Mouse (Mus musculus) c-Kit-positive CD71-positive TER-119-negative erythroid progenitor cells, embryonic 14.5 days (primary cell): ENCODE results near the gene Gm20388.
A peak's percentile ranks its signal among the peaks of the same experiment; 100 is the strongest.

Source experiments
- DNase-seq: peaks from one replicate; pipeline ENCODE4 v3.0.0-alpha.2; 2013; ENCODE audit warnings: low read depth

Gene Gm20388

DNA sequence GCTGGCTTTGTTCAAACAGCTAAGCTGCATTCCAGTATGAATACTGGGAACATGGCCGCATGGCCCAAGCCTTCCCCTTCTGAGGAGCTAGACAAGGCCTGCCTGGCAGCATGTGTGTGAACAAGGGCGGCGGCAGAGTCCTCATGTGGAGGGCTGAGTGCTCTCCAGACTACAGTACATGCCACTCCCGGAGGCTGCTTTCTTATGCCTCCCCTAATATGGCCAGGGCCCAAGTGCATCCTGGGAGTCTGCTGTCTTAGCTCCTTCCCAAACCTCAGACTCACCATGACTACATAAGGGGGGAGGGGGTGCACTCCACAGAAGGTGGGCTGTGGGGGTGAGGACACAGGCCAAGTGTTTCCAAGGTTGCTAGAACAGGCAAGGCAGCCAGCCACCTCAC is 1882.0 kb downstream of the Gm20388 start:
- DNase-seq = no peak

DNA sequence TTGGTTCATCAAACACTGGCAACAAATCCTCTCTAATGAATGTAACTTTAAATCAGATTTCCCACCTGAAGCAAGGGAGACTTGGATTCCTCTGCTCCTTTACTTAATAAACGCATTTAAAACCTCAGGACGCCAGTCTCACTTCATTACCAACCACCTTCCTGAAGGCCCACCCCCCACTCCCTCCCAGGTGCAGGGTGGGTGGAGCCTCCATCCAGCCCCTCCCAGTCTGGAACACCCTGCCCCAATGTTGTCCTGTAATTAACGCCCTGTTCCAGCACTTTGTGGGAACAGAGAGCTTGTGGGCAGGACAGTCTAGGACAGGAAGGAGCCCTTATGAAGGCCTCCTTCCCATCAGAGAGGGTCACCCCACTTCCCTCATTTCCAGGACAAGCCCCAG is 1883.5 kb downstream of the Gm20388 start:
- DNase-seq = no peak

DNA sequence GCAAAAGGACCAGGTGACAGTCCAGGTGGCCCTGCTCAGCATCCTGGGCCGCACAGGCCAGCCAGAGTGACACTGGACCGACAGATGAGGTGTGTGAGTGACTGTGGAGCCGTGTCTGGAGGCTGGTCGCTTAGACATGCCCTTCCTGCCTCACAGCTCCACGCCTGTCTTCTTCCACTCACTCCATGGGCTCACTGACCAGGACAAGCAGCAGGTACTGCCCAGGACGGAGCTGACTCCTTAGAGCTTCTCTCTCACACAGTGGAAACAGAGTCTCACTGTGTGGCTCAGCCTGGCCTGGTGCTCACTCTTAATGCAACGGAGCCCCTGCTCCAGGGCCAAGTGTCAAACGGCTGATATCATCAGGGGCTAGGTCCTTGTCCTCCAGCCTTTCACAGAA is 1884.8 kb downstream of the Gm20388 start:
- DNase-seq = no peak

DNA sequence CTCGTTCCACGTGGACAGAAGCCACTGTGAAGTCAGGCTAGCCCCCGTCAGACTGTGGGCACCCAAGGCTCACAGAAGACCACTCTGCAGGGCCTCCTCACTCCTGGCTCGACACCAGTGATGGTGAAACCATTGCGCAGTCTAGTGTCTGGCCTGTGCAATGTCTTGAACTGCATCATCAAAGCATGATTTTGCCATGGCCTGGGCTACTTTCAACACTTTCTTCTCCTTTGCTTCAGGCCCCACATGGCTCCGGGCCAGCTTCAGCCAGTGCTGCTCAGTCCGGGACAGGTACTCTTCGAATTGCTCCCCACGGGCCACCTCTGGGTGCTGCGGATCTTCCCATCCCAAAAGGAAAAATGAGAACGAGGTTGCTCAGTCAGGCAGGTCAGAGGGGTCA is 1885.8 kb downstream of the Gm20388 start:
- DNase-seq = no peak

DNA sequence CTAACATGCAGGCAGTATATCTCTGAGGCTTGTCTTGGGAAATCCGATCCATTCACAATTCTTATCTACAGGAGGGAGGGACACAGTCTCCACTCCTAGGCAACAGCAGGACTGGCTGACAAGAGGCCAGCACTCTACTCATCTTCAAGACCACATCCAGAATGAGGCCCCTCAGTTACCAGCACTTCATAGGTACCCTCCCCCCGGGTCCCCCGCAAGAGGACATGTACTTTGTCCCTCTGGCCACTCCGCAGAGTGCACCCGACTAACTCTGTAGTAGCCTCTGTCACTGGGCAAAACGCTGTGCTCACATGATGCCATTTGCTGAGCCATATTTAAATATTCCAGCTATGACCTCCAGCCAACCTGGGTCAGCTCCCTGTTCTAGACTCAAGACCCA is 1887.8 kb downstream of the Gm20388 start:
- no peak for DNase-seq

DNA sequence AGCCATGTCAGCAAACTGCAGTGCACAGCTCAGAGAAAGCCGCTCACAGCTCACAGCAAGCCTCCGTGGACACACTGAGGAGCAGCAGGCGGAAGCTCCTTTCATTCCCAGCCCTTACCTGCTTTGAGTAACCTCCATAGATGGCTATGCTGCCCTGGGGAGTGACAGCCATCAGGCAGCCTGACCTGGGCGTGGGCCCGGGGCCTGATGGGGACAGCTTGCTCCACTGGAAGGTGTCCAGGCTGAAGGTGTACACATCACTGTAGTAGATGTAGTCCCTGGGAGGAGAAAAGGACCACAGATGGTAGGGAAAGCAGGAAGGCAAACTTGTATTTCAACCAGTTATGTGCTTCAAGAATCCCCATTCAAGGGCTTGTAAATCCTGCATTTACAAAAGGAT is 1894.2 kb downstream of the Gm20388 start:
- DNase-seq = no peak

DNA sequence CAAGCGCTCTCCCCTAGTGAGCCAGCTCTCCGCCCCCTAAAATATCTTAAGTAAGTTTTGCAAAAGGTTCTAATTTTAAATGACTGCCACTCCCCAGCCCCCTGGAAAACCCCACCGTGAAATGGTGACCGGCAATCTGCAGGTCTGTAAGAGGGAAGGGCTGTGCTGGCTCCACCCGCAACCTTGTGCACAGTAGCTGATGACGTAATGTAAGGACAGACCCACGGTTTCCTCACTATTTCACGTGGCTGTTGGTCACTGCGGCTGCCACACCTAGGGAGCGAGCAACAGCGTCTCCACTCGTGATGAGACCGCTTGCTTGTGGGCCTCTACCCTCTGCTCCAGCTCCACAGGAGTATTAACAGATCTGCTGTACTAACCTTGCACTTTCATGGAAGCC is 1895.5 kb downstream of the Gm20388 start:
- DNase-seq = no peak

DNA sequence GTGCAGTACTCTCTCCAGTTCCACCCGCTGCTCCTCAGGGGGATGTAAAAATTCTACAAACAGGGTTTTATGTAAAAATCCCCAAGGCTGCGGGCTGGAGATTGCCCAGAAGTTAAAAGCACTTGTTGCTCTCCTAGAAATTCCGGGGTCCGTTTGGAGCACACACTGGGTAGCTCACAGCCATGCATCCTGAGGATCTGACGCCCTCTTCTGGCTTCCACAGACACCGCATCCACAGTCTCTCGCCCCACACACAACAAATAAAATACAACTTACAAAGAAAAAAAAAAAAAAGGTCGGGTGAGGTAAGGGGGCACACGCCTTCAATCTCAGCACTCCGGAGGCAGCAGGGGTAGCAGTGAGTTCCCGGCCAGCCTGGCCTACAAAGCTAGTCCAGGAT is 1897.4 kb downstream of the Gm20388 start:
- no peak for DNase-seq

DNA sequence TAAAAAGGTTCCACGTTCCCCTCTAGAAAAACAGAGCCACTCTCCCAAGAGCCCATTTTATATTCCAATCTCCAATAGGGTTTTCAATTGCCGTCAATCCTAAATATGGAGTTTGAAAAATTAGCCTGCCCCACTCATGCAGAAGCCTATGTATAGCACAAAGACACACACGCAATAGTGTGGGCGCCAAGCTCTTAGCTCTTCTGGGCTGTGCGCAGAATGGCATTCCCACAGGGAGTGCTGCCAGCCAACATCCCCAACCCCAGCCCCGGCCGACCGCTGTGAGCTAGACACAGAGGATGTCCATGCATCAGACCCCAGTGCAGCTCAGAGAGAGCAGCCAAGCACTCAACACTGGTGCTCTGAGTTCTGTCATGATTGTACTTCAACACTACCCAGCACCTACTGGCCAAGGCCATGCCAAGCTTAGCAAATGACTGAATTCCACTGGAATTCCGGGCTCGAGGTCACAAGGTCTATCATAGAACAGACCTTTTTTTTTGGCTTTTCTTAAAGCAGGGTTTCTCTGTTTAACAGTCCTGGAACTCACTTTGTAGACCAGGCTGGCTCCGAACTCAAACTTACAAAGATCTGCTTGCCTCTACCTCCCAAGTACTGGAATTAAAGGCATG is 1899.0 kb downstream of the Gm20388 start:
- no peak for DNase-seq

DNA sequence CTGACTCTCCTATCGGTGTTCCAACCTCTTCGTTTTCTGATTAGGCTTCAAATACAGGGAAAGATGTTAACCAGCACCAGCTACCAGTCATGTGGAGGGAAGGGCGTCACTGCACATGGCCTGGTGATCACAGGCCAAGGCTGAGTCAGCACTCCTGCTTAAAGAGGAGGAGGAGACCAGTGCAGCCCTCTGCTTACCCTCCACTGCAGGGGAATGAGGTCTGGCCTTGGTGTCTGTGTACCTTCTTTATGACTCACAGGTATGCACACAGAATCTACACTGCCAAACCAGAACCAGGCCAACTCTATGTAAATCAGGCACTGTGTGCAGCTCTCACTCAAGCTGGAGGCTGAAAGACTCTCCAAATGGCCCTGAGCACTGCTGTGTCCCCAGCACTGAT is 1900.9 kb downstream of the Gm20388 start:
- no peak for DNase-seq

DNA sequence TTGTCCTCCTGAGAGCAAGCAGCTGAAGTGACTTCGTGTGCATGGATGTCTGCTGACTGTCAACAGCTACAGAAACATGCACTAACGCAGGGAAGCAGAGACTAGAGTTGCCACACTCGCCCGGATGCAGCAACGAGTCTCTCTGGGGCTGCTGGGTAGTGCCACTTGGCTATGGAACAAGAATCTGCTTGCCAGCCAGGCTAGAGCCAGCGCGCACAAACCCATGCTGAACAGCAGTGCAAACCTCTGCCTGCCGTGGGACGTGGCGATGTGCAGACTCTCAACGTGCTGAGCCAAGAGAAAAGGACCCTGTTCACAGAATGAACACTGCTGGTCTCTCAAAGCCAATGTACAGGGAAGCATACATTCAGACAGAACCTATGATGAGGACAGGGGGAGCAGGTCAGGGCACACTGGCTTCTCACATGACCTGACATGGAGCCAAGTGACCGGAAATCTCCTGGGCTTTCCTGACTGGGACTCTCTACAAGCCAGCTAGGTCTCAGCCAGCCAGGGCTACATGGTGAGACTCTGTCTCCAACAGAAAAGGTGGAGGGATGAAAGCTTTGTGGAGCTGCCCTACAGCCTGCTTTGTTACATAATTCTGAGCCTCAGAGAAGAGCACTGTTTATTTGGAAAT is 1901.4 kb downstream of the Gm20388 start:
- no peak for DNase-seq

DNA sequence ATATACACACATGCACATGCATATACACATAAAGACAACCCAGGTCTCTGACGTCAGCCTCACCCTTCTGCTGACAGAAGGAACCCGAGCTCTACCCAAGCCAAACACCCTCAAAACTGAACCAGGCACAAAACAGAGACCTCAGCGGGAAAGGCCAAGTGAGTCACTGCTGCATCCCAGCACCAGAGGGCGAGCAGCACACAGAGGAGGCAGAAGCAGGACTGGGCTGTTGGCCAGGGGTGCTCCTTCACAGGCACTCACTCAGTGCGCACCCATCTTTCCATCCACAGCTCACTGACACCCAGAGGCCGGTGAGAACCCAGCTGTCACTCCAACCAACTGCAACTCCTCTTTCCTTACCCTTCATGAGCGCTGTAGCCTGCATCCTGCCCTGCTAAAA is 1907.6 kb downstream of the Gm20388 start:
- DNase-seq = no peak

DNA sequence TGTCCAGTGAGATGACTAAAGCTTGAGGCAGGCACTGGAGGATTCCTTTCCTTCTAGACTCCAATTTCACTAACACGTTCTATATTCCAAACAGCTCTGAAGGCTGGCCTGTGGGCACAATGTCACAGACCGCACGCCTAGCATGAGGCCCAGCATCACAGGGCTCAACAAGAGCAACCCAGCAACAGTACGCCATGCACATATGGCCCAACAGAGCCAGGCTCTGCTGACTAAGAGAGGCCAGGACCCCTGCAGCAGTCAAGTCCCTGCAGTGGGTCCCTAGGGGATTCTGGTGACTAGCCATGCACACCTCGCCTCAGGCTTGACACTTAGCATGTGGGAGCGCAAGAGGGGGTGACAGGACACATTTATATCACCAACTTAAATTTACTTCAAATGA is 1910.2 kb downstream of the Gm20388 start:
- no peak for DNase-seq

DNA sequence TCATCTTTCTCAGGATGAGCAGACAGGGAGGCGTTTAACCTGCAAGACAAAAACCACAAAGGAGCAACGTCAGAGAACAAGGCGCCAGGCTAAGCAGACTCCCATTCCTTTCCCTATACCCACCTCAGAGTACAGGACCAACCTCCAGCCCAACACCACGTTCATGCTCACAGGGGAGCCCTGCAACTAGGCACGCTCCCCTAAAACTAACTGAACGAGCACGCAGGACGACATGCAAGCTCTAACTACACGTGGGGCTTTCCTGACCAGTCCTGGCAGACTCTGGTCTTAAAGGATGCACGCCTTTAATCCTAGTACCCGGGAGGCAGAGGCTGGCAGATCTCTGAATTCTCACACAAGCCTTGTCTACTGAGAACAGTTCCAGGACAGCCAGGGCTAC is 1910.7 kb downstream of the Gm20388 start:
- DNase-seq = no peak

DNA sequence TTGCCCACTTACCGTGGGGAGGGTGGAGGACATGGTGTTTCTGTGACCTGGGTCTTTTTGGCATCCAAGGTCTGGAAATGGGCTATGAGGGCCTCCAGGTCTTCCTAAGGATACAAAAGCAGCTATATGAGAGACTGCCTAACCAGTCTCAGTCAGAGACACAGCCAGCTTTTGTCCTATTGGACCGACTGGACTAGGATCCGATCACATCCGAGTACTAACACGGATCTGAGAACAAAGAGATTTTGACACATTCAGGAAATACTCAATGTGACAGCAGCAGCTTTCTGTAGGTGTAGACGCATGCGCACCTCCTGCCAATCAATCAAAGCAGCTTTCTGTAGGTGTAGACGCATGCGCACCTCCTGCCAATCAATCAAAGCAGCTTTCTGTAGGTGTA is 1911.1 kb downstream of the Gm20388 start:
- no peak for DNase-seq

DNA sequence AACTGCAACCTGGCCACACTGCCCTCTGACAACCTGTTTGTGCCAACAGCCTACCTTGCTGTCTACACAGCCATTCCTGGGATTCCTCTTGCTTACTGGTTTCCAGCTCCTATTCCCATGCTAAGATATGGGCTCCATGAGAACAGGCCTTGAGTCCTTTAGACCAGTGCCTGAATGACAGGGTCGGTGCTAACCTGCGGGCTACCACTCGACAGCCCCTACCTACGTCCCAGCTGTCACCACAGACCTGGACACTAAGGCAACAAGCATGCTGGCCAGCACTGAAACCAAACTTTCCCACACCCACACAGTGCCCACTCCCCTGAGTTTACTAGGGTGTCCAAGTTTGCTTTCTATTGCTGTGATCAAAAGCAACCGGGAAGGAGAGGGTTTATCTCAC is 1917.1 kb downstream of the Gm20388 start:
- DNase-seq = no peak

DNA sequence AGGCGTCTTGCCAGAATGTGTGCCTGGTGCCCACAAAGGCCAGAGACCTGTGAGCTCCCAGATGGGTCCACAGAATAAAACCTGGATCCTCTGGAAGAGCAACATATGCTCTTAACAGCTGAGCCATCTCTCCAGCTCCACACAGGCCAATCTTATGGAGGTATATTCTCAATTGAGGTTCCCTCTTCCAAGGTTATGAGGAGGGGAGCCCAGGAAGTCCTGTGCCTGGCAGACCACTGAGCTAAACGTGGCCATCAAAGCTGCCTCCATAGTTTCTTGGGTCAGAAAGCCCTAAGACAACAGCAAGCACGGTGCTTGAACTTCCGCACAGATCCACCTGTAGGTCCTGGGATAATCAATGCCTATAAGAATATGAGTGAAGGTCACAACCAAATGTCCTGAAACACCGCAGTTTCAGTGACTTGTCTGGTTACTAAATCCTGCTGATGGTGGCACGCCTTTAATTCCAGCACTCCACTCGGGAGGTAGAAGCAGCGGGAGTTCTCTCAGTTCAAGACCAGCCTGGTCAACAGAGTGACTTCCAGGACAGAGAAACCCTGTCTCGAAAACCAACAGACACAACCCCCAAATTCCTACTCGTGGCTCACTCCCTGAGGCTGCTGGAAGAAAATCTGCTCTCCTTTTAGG is 1917.9 kb downstream of the Gm20388 start:
- DNase-seq = no peak

DNA sequence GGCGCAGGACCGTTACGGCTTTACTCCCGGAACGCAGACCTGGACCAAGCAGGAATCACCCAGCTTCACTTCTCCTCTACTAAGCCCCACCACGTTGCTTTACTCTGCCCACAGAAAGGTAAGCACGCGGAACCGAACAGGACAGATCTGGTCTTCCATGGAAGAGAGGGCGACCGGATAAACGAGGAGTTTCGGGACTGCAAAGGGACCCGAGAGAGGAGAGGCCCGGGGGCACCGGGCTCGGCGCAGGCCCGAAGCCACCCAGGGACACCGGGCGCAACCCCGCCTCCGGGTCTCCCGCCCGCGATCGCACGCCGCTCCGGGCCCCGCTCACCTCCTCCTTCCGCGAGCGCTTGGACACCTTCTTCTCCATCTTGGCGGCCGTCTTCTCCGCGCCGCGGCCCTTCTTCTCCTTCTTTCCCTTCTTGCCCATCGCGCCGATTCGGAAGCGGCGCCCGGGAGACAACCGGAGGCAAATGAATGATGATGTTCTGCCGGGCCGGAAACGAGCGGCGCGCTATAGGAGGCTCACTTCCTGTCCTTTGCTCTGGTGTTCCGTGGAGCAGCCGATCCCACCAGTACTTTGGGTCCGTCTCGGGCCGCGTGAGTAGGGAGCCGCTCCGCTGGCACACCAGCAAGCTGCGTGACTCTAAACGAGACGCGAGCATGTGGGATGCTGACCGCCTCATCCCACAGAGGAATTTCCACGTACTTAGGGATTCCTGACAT is 1918.6 kb downstream of the Gm20388 start, which contains the start of gene Klhdc4:
Gene Klhdc4, minus strand, starts transcription at position 522 of the 729 bp plus-strand sequence.
- DNase-seq = peak; percentile 91

DNA sequence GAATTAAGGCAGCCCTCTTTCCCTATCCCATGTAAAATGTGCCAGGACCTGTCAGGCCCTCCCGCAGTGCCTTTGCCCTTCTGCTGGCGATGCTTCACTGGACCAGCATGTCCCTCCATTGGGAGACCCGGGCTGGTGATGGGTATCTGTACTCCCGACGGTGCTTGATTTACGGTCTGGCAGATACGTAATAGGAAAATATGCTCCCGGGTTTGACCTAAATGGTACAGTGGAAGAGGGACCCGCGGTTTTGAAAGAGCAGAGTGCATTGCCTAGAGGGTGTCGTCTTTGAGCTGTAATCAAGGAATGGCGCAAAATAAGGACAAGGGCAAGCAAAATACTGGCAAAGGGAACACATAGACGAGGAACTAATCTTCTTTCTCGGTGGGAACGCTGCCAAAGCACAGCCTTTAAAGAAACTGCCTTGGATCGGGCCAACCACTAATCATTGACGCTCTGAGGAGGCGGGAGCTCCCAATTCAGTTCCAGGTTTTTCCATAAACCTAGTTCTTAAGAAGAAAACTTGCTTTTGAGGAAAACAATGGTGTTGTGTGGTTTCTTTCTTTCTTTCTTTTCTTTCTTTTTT is 1919.2 kb downstream of the Gm20388 start:
- DNase-seq = no peak

DNA sequence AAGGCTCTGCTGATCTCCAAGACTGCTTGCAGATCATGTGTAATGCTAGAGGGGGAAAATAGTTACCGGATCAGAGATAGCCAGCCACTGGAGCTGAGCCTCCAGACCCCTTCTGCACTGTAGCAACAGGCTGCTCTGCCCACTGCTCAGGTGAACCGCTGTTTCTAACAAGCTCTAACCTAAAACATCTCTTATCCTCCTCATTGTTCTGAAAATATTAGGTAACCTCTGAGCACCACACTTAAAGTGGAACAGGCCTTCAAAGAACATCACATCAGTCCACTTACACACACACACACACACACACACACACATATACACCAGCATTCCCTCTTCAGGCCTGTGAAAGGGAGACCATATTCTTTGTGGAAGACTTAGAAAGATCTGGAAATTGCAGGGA is 1921.4 kb downstream of the Gm20388 start:
- no peak for DNase-seq

DNA sequence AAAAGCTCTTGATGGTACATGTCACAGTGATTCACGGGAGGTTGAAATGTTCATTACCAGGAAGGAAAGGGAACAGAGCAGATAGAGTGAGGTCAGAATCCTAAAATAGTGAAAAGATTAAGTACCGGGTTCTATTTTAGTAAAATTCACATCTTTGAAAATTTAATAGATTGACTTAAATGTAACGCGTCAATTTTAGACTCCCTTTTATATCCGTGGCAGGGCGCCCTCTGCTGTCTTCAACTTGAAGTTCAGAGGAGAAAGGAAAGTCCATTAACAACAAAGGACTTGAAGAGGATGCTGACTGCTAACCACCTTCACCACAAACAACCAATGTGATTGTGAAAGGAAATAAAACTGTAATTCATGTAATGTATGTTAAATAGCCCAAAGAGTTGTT is 1921.9 kb downstream of the Gm20388 start:
- peak; percentile 72 for DNase-seq

DNA sequence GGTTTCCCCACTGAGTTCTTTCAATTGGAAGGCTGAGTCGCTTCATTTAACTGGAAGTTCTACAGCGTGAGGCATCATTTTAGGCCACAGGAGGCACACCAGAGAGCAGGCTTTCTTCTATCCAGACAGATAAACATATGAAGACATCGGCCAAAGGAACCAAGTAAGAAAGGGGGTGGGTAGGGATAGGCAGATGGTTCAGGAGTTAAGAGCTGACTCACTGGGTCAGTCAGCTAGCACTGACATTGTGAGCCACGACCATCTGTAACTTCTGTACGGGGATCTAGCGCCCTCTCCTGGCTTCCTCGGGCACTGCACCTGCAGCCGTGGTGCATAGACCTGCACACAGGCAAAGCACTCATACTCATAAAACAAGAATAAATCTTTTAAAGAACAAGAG is 1930.6 kb downstream of the Gm20388 start:
- peak; percentile 48 for DNase-seq
